Mouse (Mus musculus) gastrocnemius, postnatal 25 days (tissue): ENCODE results near the gene Gm17019. TPM values are rescaled to one million over a fixed set of nuclear protein-coding genes. Genes with fewer than 3 reads are reported as not detected.
"Not testable (repeated sequence)": the region's sequence is repeated elsewhere in the genome, so short reads cannot be mapped to it uniquely, and the experiment has no call there.

ENCODE experiments used
- DNase-seq: peaks from one replicate; pipeline ENCODE4 v3.0.0; 2022
- total RNA-seq, 2 experiments: library from RNA; stranded (reverse); gene quantifications; 1 replicate in 1 of 2; 2 replicates in 1 of 2; pipeline ENCODE4 v1.2.3; 2021

Gene Gm17019
- total RNA-seq, 2 experiments from 2014 or later = not detected

DNA sequence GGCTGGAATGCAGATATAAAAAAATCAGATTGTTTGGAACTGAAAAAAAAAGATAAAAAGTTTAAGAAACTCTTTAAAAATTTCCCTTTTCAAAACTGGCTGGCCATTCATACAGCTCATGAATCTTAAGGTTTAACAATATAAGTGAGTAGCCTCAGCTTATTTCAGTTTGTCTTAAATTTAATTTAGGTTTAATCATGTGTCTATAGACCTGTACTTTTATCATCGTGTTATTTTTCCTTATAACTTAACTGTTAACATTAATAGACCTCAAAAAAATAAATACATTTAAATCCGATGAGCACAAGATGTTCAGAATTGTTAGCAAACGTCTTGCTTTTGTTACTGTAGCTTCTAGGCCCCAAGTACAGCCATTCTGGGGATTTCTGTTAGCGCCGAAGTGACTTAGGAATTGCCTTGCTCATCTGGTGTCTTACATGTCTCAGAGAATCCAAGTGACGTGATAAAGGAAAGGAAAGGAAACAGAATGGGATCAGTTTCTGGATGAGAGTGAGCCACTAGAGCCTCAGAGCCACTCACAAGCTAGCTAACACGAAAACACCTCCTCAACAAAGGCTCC, 36.0 kb downstream of the Gm17019 start:
- DNase-seq = not testable (repeated sequence)

DNA sequence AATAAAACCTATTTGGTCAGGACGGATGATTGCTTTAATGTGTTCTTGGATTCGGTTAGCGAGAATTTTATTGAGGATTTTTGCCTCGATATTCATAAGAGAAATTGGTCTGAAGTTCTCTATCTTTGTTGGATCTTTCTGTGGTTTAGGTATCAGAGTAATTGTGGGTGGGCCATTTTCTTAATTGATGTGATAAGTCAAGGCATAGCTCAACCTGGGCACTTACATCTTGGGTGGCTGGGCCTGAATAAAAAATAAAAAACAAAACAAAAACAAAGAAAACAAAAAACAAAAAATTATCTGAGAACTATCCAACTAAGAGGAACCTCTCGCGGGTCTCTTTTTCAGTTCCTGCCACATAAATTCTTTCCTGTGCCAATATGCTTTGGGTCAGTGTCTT, 38.7 kb downstream of the Gm17019 start:
- not testable (repeated sequence) for DNase-seq

DNA sequence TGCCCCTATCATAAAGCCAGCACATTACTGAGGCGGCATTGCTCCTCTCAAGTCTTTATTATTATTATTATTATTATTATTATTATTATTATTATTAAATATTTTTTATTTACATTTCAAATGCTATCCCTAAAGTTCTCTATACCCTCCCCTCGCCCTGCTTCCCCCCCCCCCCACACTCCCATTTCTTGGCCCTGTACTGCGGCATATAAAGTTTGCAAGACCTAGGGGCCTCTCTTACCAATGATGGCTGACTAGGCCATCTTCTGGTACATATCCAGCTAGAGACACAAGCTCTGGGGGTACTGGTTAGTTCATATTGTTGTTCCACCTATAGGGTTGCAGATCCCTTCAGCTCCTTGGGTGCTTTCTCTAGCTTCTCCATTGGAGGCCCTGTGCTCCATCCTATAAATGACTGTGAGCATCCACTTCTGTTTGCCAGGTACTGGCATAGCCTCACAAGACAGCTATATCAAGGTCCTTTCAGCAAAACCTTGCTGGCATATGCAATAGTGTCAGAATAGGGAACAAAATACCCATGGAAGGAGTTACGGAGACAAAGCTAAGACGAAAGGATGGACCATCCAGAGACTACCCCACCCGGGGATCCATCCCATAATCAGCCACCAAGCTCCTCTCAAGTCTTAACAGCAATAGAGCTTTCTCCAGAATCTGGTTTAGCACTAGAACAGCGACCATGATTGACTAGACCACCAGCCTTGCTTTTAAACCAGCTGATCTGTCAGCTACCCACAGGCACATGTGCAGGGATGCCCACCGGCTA, 42.2 kb downstream of the Gm17019 start:
- DNase-seq = not testable (repeated sequence)

DNA sequence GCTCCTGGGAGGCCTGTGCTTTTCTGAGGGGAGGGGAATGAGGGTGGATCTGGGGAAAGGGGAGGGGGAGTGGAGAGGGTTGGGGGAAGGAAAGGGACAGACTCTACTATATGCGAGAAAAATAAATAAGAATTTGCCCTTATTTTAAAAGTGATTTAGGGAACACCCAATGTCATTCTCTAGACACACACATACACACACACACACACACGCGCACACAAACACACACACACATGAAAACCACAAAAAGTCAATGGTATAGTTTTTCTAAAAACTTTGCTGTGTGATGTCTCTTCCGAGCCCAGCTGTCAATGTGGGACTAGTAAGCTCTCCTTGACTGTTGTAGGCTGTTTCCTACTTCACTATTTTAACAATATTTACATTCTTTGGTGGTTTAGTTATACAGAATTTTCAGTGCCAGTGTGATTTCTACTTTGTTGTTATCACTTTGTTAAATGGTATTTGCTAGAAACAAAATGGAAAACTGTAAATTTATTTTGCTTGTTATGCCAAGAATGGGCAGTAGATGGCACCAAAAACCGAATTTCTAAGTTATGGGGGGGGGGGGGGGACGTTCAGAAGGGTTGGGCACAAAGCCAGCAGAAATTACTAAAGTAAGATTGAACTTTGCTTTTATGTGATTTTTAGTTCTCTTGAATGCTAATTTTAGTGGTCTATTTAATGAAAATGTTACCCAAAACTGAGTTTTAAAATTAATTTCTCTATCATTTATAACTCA, 46.0 kb downstream of the Gm17019 start:
- not testable (repeated sequence) for DNase-seq

Other genes with a start within 250 kb of the Gm17019 start
- gene Gm9758, start 118.1 kb downstream of the Gm17019 start, total RNA-seq = not detected
- gene Speer4e, start 94.6 kb downstream of the Gm17019 start, total RNA-seq = not detected
- not detected for gene Gm10354, start 54.1 kb downstream of the Gm17019 start, total RNA-seq